Mouse (Mus musculus): ENCODE results near the gene Magi1. TPM values are rescaled to one million over a fixed set of nuclear protein-coding genes. Genes with fewer than 3 reads are reported as not detected.

Magi1 gene
- polyA plus RNA-seq, 1 experiment = 3.4 TPM

- Histone ChIP-seq H3K36me3 (ENCODE audit: control insufficient read depth, insufficient read depth) (no peaks in the 10 kb centered on the region), H3K27me3 (ENCODE audit: control insufficient read depth, insufficient read depth, insufficient read length) (no peaks in the 10 kb centered on the region), H3ac (ENCODE audit: control insufficient read depth, insufficient read length) (no peak overlapping the region), H3K4me2 (ENCODE audit: low read depth) (no peak overlapping the region), H3K79me2 (ENCODE audit: control insufficient read depth, insufficient read depth) (no peaks in the 10 kb centered on the region), H3K4me3 (no peak overlapping the region)
- TF ChIP-seq CEBPB (IDR thresholded peaks at IDR 0.05; ENCODE audit: insufficient read depth, poor library complexity, severe bottlenecking) (no peak), REST (IDR thresholded peaks at IDR 0.05; ENCODE audit: insufficient read depth, insufficient read length) (no peak), POLR2A (IDR thresholded peaks at IDR 0.05; ENCODE audit: insufficient read length, low read depth) (no peak), E2F4 (IDR thresholded peaks at IDR 0.05; ENCODE audit: insufficient read depth) (no peak), MYOG (IDR thresholded peaks at IDR 0.05; ENCODE audit: control insufficient read depth in 1 of 3, insufficient read depth in 1 of 3, insufficient read length in 2 of 3, low read depth in 2 of 3) (no peak), MYOD1 (IDR thresholded peaks at IDR 0.05; ENCODE audit: control insufficient read depth in 1 of 3, insufficient read length in 2 of 3, low read depth in 2 of 3) (no peak), MAX (IDR thresholded peaks at IDR 0.05; ENCODE audit: low read depth) (no peak), TCF12 (IDR thresholded peaks at IDR 0.05; ENCODE audit: insufficient read depth, poor library complexity, severe bottlenecking) (no peak), TCF3 (IDR thresholded peaks at IDR 0.05; ENCODE audit: insufficient read length, low read depth) (no peak), POLR2AphosphoS2 (IDR thresholded peaks at IDR 0.05; ENCODE audit: insufficient read length, low read depth) (no peak)
Measured at GRCm38 (mm10) chr6:93911420-93911819, 372.3 kb downstream of the Magi1 start.

GRCm38 (mm10) chr6:93909976-93910375 is 373.7 kb downstream of the Magi1 start:
- H3ac ChIP-seq (ENCODE audit: control insufficient read depth, insufficient read length) = no peak overlapping the region
- no peak overlapping the region for H3K4me3 ChIP-seq
- no peaks in the 10 kb centered on the region for H3K27me3 ChIP-seq (ENCODE audit: control insufficient read depth, insufficient read depth, insufficient read length)
- H3K36me3 ChIP-seq (ENCODE audit: control insufficient read depth, insufficient read depth) = no peaks in the 10 kb centered on the region
- H3K79me2 ChIP-seq (ENCODE audit: control insufficient read depth, insufficient read depth) = no peaks in the 10 kb centered on the region
- no peak overlapping the region for H3K4me2 ChIP-seq (ENCODE audit: low read depth)
- TF ChIP-seq POLR2A (IDR thresholded peaks at IDR 0.05; ENCODE audit: insufficient read length, low read depth) (no peak), REST (IDR thresholded peaks at IDR 0.05; ENCODE audit: insufficient read depth, insufficient read length) (no peak), SRF (IDR thresholded peaks at IDR 0.05; ENCODE audit: control insufficient read depth, insufficient read length, low read depth) (no peak), USF1 (IDR thresholded peaks at IDR 0.05; ENCODE audit: low read depth) (no peak), MYOD1 (IDR thresholded peaks at IDR 0.05; ENCODE audit: control insufficient read depth in 1 of 3, insufficient read length in 2 of 3, low read depth in 2 of 3) (no peak), POLR2AphosphoS2 (IDR thresholded peaks at IDR 0.05; ENCODE audit: insufficient read length, low read depth) (no peak), CEBPB (IDR thresholded peaks at IDR 0.05; ENCODE audit: insufficient read depth, poor library complexity, severe bottlenecking) (no peak), MYOG (IDR thresholded peaks at IDR 0.05; ENCODE audit: control insufficient read depth in 1 of 3, insufficient read depth in 1 of 3, insufficient read length in 2 of 3, low read depth in 2 of 3) (no peak), TCF12 (IDR thresholded peaks at IDR 0.05; ENCODE audit: insufficient read depth, poor library complexity, severe bottlenecking) (no peak), E2F4 (IDR thresholded peaks at IDR 0.05; ENCODE audit: insufficient read depth) (no peak), MAX (IDR thresholded peaks at IDR 0.05; ENCODE audit: low read depth) (no peak), TCF3 (IDR thresholded peaks at IDR 0.05; ENCODE audit: insufficient read length, low read depth) (no peak)

GRCm38 (mm10) chr6:93904987-93905386 is 378.7 kb downstream of the Magi1 start:
- TF ChIP-seq SRF (IDR thresholded peaks at IDR 0.05; ENCODE audit: control insufficient read depth, insufficient read length, low read depth) = no peak
- no peak for TF ChIP-seq REST (IDR thresholded peaks at IDR 0.05; ENCODE audit: insufficient read depth, insufficient read length)
- TF ChIP-seq POLR2AphosphoS2 (IDR thresholded peaks at IDR 0.05; ENCODE audit: insufficient read length, low read depth) = no peak
- no peak for TF ChIP-seq MAX (IDR thresholded peaks at IDR 0.05; ENCODE audit: low read depth)
- Histone ChIP-seq H3ac (ENCODE audit: control insufficient read depth, insufficient read length) (no peak overlapping the region), H3K36me3 (ENCODE audit: control insufficient read depth, insufficient read depth) (no peaks in the 10 kb centered on the region), H3K4me2 (ENCODE audit: low read depth) (no peak overlapping the region), H3K4me3 (no peak overlapping the region), H3K27me3 (ENCODE audit: control insufficient read depth, insufficient read depth, insufficient read length) (no peaks in the 10 kb centered on the region), H3K79me2 (ENCODE audit: control insufficient read depth, insufficient read depth) (no peaks in the 10 kb centered on the region)

- H3K36me3 ChIP-seq (ENCODE audit: control insufficient read depth, insufficient read depth) = no peaks in the 10 kb centered on the region
- TF ChIP-seq POLR2AphosphoS2 (IDR thresholded peaks at IDR 0.05; ENCODE audit: insufficient read length, low read depth) (no peak), CEBPB (IDR thresholded peaks at IDR 0.05; ENCODE audit: insufficient read depth, poor library complexity, severe bottlenecking) (no peak), MAX (IDR thresholded peaks at IDR 0.05; ENCODE audit: low read depth) (no peak), MYOG (IDR thresholded peaks at IDR 0.05; ENCODE audit: control insufficient read depth in 1 of 3, insufficient read depth in 1 of 3, insufficient read length in 2 of 3, low read depth in 2 of 3) (no peak), SRF (IDR thresholded peaks at IDR 0.05; ENCODE audit: control insufficient read depth, insufficient read length, low read depth) (no peak), MYOD1 (IDR thresholded peaks at IDR 0.05; ENCODE audit: control insufficient read depth in 1 of 3, insufficient read length in 2 of 3, low read depth in 2 of 3) (no peak), POLR2A (IDR thresholded peaks at IDR 0.05; ENCODE audit: insufficient read length, low read depth) (no peak), E2F4 (IDR thresholded peaks at IDR 0.05; ENCODE audit: insufficient read depth) (no peak), TCF12 (IDR thresholded peaks at IDR 0.05; ENCODE audit: insufficient read depth, poor library complexity, severe bottlenecking) (no peak), TCF3 (IDR thresholded peaks at IDR 0.05; ENCODE audit: insufficient read length, low read depth) (no peak), REST (IDR thresholded peaks at IDR 0.05; ENCODE audit: insufficient read depth, insufficient read length) (no peak), USF1 (IDR thresholded peaks at IDR 0.05; ENCODE audit: low read depth) (no peak)
Measured at GRCm38 (mm10) chr6:93902239-93902638, 381.5 kb downstream of the Magi1 start.

GRCm38 (mm10) chr6:93901408-93901807 is 382.3 kb downstream of the Magi1 start:
- Histone ChIP-seq H3K27me3 (ENCODE audit: control insufficient read depth, insufficient read depth, insufficient read length) (no peaks in the 10 kb centered on the region), H3K4me2 (ENCODE audit: low read depth) (no peak overlapping the region), H3K79me2 (ENCODE audit: control insufficient read depth, insufficient read depth) (no peaks in the 10 kb centered on the region), H3ac (ENCODE audit: control insufficient read depth, insufficient read length) (no peak overlapping the region), H3K36me3 (ENCODE audit: control insufficient read depth, insufficient read depth) (no peaks in the 10 kb centered on the region), H3K4me3 (no peak overlapping the region)
- TF ChIP-seq MAX (IDR thresholded peaks at IDR 0.05; ENCODE audit: low read depth) (no peak), POLR2AphosphoS2 (IDR thresholded peaks at IDR 0.05; ENCODE audit: insufficient read length, low read depth) (no peak), SRF (IDR thresholded peaks at IDR 0.05; ENCODE audit: control insufficient read depth, insufficient read length, low read depth) (no peak), TCF3 (IDR thresholded peaks at IDR 0.05; ENCODE audit: insufficient read length, low read depth) (no peak), E2F4 (IDR thresholded peaks at IDR 0.05; ENCODE audit: insufficient read depth) (no peak), USF1 (IDR thresholded peaks at IDR 0.05; ENCODE audit: low read depth) (no peak), POLR2A (IDR thresholded peaks at IDR 0.05; ENCODE audit: insufficient read length, low read depth) (no peak), MYOD1 (IDR thresholded peaks at IDR 0.05; ENCODE audit: control insufficient read depth in 1 of 3, insufficient read length in 2 of 3, low read depth in 2 of 3) (no peak), REST (IDR thresholded peaks at IDR 0.05; ENCODE audit: insufficient read depth, insufficient read length) (no peak), MYOG (IDR thresholded peaks at IDR 0.05; ENCODE audit: control insufficient read depth in 1 of 3, insufficient read depth in 1 of 3, insufficient read length in 2 of 3, low read depth in 2 of 3) (no peak)

More at GRCm38 (mm10) chr6:93902239-93902638, 381.5 kb downstream of the Magi1 start:
- no peak overlapping the region for H3K4me3 ChIP-seq
- no peak overlapping the region for H3K4me2 ChIP-seq (ENCODE audit: low read depth)
- H3K79me2 ChIP-seq (ENCODE audit: control insufficient read depth, insufficient read depth) = no peaks in the 10 kb centered on the region
- H3K27me3 ChIP-seq (ENCODE audit: control insufficient read depth, insufficient read depth, insufficient read length) = no peaks in the 10 kb centered on the region
- H3ac ChIP-seq (ENCODE audit: control insufficient read depth, insufficient read length) = no peak overlapping the region

All from myocyte (in vitro differentiated cells).